Mouse (Mus musculus) forebrain, postnatal 0 days (tissue): ENCODE measurements around the gene Carmil1. TPM values are rescaled to one million over a fixed set of nuclear protein-coding genes. Genes with fewer than 3 reads are reported as not detected.
A peak's percentile ranks its signal among the peaks of the same experiment; 100 is the strongest.

Source experiments
- ATAC-seq: fragments of 200-750 bp; cut with Nextera tagmentation; 2 replicates; pipeline ENCODE4 v1.8.0; 2017; ENCODE audit warnings: mild to moderate bottlenecking, moderate library complexity
- DNase-seq: peaks from one replicate; pipeline ENCODE4 v3.0.0-alpha.2; 2015
- H3K27ac ChIP-seq: fragments of 300-500 bp; sonication (generic); 2 replicates; pipeline ENCODE4 v1.5.1; 2014; ENCODE audit warnings: low read depth, mild to moderate bottlenecking, antibody characterized with exemption, low read length, moderate library complexity, mixed read lengths
- H3K27me3 ChIP-seq: fragments of 300-500 bp; sonication (generic); 2 replicates; pipeline ENCODE4 v1.6.1; 2014; ENCODE audit warnings: mild to moderate bottlenecking, low read length, mixed read lengths; ENCODE audit not compliant: insufficient read depth
- H3K36me3 ChIP-seq: fragments of 300-500 bp; sonication (generic); 2 replicates; pipeline ENCODE4 v1.6.1; 2014; ENCODE audit warnings: mild to moderate bottlenecking, moderate library complexity; ENCODE audit not compliant: insufficient read depth
- H3K4me1 ChIP-seq: fragments of 300-500 bp; sonication (generic); 2 replicates; pipeline ENCODE4 v1.6.1; 2014; ENCODE audit warnings: antibody characterized with exemption; ENCODE audit not compliant: insufficient read depth
- H3K4me2 ChIP-seq: fragments of 300-500 bp; sonication (generic); 2 replicates; pipeline ENCODE4 v1.6.1; 2014; ENCODE audit warnings: low read depth, mild to moderate bottlenecking, moderate library complexity
- H3K4me3 ChIP-seq: fragments of 300-500 bp; sonication (generic); 2 replicates; pipeline ENCODE4 v1.5.1; 2014; ENCODE audit warnings: low read depth, low read length, mixed read lengths
- H3K9ac ChIP-seq: fragments of 300-500 bp; sonication (generic); 2 replicates; pipeline ENCODE4 v1.6.1; 2014; ENCODE audit warnings: mild to moderate bottlenecking
- H3K9me3 ChIP-seq: fragments of 300-500 bp; sonication (generic); 2 replicates; pipeline ENCODE4 v1.6.1; 2016; ENCODE audit warnings: low read length
- CTCF ChIP-seq: sonication (generic); IDR thresholded peaks from 2 replicates; pipeline ENCODE4 v1.5.1; 2016; ENCODE audit warnings: antibody characterized with exemption, control low read depth, low read depth
- WGBS: fragments of 180-500 bp; shearing (Covaris S2); extraction: QIAGEN DNeasy Blood & Tissue Kit; methylation state at CpG from one replicate; pipeline ENCODE4 v1.1.7; 2014; 5-methylcytosine and 5-hydroxymethylcytosine counted together
- polyA plus RNA-seq: library from polyadenylated mRNA; unstranded; fragments of >200 nt; fragmentation: Nextera tagmentation; extraction: Ambion mirVana; gene quantifications from 2 replicates; pipeline ENCODE4 v1.2.1, GENCODE M21; 2015
- total RNA-seq: library from RNA; depleted of rRNA; stranded (reverse); fragments of >200 nt; gene quantifications from 2 replicates; pipeline ENCODE4 v1.2.3, GENCODE M21; 2014

The Carmil1 gene
- total and polyA plus RNA-seq, 2 experiments from 2014 or later: 30.2 to 47.9 TPM

DNA sequence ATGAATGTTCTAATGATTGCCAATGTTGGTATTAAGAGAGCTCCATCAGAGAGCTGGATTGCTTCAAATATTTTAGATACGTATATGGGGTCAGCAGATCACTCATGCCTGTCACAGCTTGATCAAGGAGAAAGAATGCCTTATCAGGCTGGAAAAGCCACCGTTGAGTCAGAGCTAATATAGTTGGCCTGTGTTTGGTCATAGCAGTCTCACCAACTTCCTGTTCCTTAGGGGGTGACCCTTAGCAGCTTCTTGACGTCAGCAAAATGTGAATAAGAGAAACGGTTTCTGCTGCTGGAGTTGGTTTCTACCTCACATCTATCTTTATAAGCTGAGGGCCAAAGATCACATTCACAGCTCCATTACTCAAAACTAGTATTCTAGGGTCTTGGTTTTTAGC is 176.6 kb downstream of the Carmil1 start:
- H3K9ac ChIP-seq: no peak overlapping the region
- ATAC-seq (no peak), DNase-seq (no peak)
- no peak overlapping the region for H3K4me3 ChIP-seq
- H3K27me3 ChIP-seq: no peaks in the 10 kb centered on the region
- no peaks in the 10 kb centered on the region for H3K9me3 ChIP-seq
- no peak overlapping the region for H3K27ac ChIP-seq
- no peak for TF ChIP-seq CTCF
- 0 out of 2 replicates have a peak, but pooled peaks cover 2% of the 10 kb centered on the region for H3K4me1 ChIP-seq
- 85% methylated on average over 4 of the region's 4 CpGs for WGBS
- no peak overlapping the region for H3K4me2 ChIP-seq
- no peaks in the 10 kb centered on the region for H3K36me3 ChIP-seq

DNA sequence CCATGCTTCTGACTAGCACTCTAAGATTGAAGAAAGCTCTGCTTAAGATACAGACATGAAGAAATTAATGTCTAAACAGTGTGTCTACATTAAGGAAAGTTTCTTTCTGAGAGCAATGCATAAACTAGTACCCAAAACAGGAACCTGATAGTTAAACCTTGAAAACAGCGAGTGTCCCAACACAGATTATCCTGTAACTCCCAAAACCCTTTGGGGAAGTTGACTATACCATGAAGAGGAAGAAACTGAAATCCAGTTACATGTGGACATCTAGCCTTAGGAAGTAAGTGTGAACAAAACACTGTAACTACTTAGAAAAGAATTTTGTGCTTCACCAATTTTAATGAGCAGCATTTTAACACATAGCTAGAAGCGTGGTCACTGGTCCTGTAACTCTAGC is 177.4 kb downstream of the Carmil1 start:
- H3K4me3 ChIP-seq: no peak overlapping the region
- H3K27me3 ChIP-seq: no peaks in the 10 kb centered on the region
- no peak overlapping the region for H3K9ac ChIP-seq
- WGBS: 95% methylated on average over 2 of the region's 2 CpGs
- no peak overlapping the region for H3K27ac ChIP-seq
- 0 out of 2 replicates have a peak, but pooled peaks cover 2% of the 10 kb centered on the region for H3K4me1 ChIP-seq
- H3K4me2 ChIP-seq: no peak overlapping the region
- no peak for ATAC-seq
- H3K9me3 ChIP-seq: no peaks in the 10 kb centered on the region
- no peak for DNase-seq
- H3K36me3 ChIP-seq: no peaks in the 10 kb centered on the region
- no peak for TF ChIP-seq CTCF

DNA sequence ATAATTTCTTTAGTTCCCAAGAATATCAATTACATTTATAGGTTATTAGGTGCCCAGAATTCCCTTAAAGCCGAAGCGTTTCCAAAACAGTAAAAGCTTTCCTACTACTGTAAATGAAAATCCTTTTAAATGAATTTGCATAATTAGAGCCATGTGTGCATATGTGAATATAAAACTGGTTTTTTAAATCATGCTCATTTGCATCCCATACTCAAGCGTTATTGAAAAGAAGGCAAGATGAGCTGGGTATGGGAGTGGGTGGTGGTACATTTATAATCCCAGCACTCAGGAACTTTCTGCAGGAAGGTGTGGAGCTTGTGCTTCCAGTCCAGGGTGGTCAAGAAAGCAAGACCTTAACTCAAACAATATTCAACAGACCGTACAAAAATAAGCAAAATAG is 178.3 kb downstream of the Carmil1 start:
- WGBS: 48% methylated on average over 4 of the region's 4 CpGs
- Histone ChIP-seq H3K27me3 (no peaks in the 10 kb centered on the region), H3K9me3 (no peaks in the 10 kb centered on the region), H3K4me2 (no peak overlapping the region), H3K4me1 (0 out of 2 replicates have a peak, but pooled peaks cover 2% of the 10 kb centered on the region), H3K36me3 (no peaks in the 10 kb centered on the region), H3K9ac (no peak overlapping the region), H3K4me3 (no peak overlapping the region), H3K27ac (peak overlapping the region; percentile 70)
- peak; percentile 75 for ATAC-seq
- peak; percentile 48 for DNase-seq
- TF ChIP-seq CTCF: no peak

DNA sequence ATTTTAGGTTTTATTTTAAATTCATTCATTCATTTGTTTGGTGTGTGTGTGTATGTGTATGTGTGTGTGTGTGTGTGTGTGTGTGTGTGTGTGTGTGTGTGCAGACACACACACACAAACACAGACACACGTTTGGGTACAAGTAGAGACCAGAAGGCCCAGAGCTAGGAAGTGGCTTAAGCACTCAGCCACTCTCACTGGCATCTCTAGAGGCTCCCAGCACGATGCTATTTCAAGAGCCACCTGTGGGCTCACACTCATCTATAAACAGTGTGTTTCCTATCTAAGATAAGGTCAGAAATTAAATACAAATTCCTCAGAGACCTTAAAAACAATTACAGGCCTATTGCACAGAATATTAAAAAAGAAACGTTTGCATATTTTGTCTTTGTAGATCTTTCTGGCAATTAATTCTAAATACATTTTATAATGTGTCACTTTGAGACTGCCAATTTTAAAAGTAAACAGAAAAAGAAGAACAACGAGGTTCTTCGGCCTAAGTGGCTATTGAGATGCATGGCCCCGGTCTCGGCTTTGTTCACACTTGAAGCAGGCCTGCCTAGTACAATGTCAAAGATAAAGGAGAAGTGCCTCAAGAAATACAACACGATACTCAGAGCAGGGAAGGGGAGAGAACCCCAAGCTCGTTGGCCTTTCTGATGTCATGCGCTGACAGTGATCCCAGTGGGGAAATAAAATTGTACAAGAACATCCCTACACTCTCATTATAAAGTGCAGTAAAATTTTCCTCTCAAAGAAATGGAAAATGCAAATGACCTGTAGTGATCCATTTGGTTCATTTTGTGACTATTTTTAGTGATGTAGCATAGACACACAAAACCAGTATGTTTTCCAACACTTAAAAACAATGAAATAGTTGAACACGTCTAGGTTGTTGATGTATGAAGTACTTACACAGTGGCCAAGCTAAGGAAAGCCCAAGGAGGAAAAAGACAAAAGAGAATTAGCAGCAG is 179.2 kb downstream of the Carmil1 start:
- DNase-seq (no peak), ATAC-seq (peak; percentile 11)
- TF ChIP-seq CTCF: no peak
- Histone ChIP-seq H3K36me3 (no peaks in the 10 kb centered on the region), H3K4me2 (no peak overlapping the region), H3K27ac (peak overlapping the region; percentile 70), H3K9ac (no peak overlapping the region), H3K4me1 (0 out of 2 replicates have a peak, but pooled peaks cover 2% of the 10 kb centered on the region), H3K9me3 (no peaks in the 10 kb centered on the region), H3K4me3 (no peak overlapping the region), H3K27me3 (no peaks in the 10 kb centered on the region)
- WGBS: 30% methylated on average over 11 of the region's 11 CpGs

- TF ChIP-seq CTCF: no peak
- no peak overlapping the region for H3K4me2 ChIP-seq
- no peaks in the 10 kb centered on the region for H3K36me3 ChIP-seq
- H3K27ac ChIP-seq: 0 out of 2 replicates have a peak overlapping the region, but pooled peaks have one; percentile 35
- DNase-seq: peak; percentile 40
- H3K4me3 ChIP-seq: no peak overlapping the region
- ATAC-seq: no peak
- 77% methylated on average over 11 of the region's 11 CpGs for WGBS
- H3K9me3 ChIP-seq: no peaks in the 10 kb centered on the region
- no peaks in the 10 kb centered on the region for H3K27me3 ChIP-seq
- 0 out of 2 replicates have a peak, but pooled peaks cover 2% of the 10 kb centered on the region for H3K4me1 ChIP-seq
- H3K9ac ChIP-seq: no peak overlapping the region
Observed at GRCm38 (mm10) chr13:24100516-24101094, 180.0 kb downstream of the Carmil1 start.

GRCm38 (mm10) chr13:24096573-24096972 is 184.0 kb downstream of the Carmil1 start:
- ATAC-seq: no peak
- Histone ChIP-seq H3K4me2 (no peak overlapping the region), H3K4me3 (no peak overlapping the region), H3K9ac (no peak overlapping the region), H3K4me1 (0 out of 2 replicates have a peak, but pooled peaks cover 2% of the 10 kb centered on the region), H3K27me3 (no peaks in the 10 kb centered on the region), H3K9me3 (no peaks in the 10 kb centered on the region), H3K36me3 (0 out of 2 replicates have a peak, but pooled peaks cover 2% of the 10 kb centered on the region), H3K27ac (no peak overlapping the region)
- DNase-seq: no peak
- WGBS: 63% methylated on average over 6 of the region's 6 CpGs
- no peak for TF ChIP-seq CTCF
